Mouse (Mus musculus): ENCODE measurements around the gene Gm26620. TPM values are rescaled to one million over a fixed set of nuclear protein-coding genes. Genes with fewer than 3 reads are reported as not detected.

Gm26620 gene
- total RNA-seq, 2 experiments from 2014 or later = 0.45 to 0.76 TPM

DNA sequence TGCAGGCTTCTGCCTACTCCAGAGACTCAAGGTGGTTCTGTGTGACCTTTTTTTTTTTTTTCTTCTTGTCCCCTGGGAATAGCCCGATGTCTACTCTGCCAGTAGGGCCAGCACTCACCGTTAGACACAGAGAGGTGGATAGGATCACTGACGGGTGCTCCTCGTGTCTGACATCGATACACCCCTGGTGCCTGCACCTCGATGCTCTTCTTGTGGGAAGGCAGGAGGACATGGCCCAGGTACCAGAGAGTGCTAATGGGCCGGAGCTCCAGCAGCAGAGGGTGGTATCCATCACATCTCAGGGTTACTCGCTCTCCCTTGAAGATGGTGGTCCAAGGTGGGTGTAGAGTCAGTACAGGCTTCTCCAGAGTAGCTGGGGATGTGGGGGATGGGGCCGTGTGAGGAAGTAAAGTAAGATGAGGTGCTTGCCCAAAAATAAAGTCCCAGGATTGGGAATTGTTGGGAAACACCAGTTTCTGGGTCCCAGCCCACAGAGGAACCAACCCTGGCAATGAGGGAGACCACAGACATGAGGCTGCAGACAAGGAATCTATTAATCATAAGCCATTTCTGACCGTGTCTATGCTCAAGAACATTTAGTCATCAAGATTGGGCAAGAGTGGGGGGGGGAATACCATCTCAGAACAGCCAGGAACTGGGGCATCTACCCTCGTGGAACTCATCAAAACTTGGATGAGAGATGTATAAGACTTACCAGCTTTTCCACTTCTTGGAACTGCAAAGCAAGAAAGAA, 27.2 kb downstream of the Gm26620 start:
- no peak for DNase-seq

- no peak for DNase-seq
Measured at GRCm38 (mm10) chr1:170912891-170913615, 28.2 kb downstream of the Gm26620 start, which contains the start of gene Fcrlb. Gene Fcrlb (minus strand): TSS chr1:170912941.

DNA sequence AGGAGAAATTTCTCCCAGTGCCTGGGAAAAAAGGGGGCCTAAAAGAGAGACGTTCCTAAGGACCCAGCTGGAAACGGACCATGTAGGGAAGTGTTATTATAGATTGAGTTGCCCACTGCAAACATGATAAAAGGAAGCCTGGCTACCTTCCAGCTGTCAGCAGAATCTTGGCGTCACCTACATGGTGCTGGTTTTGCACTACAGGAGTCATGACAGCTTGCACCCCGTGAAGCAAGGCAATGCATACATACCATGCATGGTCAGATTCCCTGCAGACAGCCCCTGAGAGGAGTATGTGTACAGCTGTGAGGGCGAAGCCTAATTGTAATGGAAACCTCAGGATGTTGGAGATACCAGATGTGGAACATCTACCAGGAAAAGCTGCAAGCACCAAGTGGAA, 30.8 kb downstream of the Gm26620 start:
- DNase-seq = no peak

DNA sequence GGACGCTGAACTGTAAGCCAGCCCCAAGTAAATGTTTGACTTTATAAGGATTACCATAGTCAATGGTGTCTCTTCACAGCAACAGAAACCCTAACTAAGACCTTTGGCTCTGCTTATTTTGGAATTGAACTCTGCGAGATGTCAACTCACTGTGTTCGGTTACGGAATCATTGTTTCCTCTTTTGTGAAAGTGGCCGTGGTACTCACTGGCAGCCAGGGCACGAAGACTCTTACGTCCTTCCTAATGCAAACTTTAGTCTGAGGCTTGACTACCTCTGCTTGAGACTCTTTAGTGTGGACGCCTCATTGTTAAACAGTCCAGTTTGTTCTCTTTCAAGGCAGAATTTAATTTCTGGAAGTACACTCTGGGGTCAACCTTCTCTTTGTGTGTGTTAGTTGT, 34.4 kb downstream of the Gm26620 start:
- DNase-seq = no peak

- no peak for DNase-seq
Measured at GRCm38 (mm10) chr1:170924485-170924884, 39.6 kb downstream of the Gm26620 start.

- no peak for DNase-seq
Measured at GRCm38 (mm10) chr1:170926941-170927340, 42.1 kb downstream of the Gm26620 start.

- DNase-seq = no peak
Measured at GRCm38 (mm10) chr1:170927378-170927777, 42.5 kb downstream of the Gm26620 start, which contains the start of gene Fcrla. Gene Fcrla (minus strand): TSS chr1:170927583.

DNA sequence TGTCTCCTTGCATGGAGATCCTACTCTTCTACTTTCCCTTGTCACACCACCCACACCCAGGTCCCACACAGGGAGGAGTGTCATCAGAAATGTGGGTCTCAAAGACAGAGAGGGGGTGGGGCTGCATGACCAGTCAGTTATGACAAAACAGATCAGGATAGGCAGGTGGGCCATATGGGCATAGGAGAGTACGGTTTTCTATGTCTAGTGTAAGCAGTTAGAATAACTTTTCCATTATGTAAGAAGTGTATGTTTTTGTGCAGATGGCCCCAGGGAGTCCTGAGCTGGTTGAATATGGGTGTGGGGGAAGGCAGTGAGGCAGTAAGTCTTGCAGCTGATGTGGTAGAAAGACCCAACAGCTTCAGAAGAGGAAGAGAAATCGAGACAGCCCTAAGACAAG, 43.6 kb downstream of the Gm26620 start:
- DNase-seq = no peak

- no peak for DNase-seq
Measured at GRCm38 (mm10) chr1:170929245-170929644, 44.4 kb downstream of the Gm26620 start.

DNA sequence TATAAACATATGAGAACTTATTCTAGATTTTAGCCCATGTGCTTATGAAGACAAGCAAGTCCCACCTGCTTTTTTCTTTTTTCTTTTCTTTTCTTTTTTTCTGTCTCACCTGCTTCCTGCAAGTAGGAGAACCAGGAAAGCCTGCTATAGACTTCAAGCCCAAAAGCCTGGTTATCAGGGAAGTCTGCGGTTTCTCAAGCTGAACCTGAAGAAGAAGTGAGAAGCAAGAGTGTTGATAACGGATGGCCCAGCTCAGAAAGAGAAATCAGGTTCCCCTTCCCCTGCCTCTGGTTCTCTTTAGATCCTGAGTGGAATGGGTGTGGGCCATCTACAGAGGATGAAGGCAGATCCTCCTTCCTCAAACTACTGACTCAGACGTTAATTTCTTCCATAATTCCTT, 47.2 kb downstream of the Gm26620 start:
- no peak for DNase-seq

DNA sequence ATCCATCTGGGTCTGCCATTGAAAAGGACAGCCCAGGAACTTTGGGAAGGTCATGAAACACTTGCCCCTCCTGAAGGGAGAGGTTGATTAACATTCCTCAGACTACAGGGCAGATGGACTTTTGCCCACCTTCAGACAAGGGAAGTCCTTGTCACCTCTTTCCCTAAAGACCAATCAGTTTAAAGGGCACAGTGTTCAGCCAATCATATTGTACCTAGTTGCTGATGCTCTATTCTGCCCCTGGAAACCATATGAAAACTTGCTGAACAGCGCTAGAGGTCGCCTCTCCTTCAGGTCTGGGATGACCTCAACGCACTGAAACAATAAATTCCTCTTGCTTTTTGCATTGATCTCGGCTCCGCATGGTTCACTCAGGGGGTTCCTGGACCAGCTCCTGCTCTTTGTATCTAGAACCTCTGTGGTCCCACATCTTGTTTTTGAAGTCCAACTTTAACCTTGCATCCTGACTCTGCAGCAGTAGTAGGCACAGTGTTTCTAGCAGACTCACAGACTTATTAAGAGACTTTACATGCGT, 48.6 kb downstream of the Gm26620 start:
- DNase-seq = no peak

GRCm38 (mm10) chr1:170933940-170934339, 49.1 kb downstream of the Gm26620 start:
- no peak for DNase-seq

GRCm38 (mm10) chr1:170934383-170934782, 49.5 kb downstream of the Gm26620 start:
- DNase-seq = no peak

Other genes with a start within 250 kb of the Gm26620 start
- gene Olfml2b, start 240.5 kb upstream of the Gm26620 start, total RNA-seq (2021) = 10 to 100 TPM; 16.0 to 17.9 TPM
- 10 to 100 TPM; 26.1 to 27.6 TPM for gene Atf6, start 17.3 kb upstream of the Gm26620 start, total RNA-seq (2021)
- 10 to 100 TPM; 14.0 to 17.7 TPM for gene Dusp12, start 475 bp downstream of the Gm26620 start, total RNA-seq (2021)
- gene Fcrlb, start 27.9 kb downstream of the Gm26620 start, total RNA-seq (2021) = under 1 TPM in 1 of 2 experiments, not detected in 1; 0.24 TPM
- gene Fcrla, start 42.5 kb downstream of the Gm26620 start, total RNA-seq (2021) = 1 to 10 TPM; 3.0 to 3.2 TPM
- 10 to 100 TPM; 12.4 to 22.3 TPM for gene Fcgr2b, start 91.5 kb downstream of the Gm26620 start, total RNA-seq (2021)
- 1 to 10 TPM in 1 of 2 experiments, under 1 TPM in 1; 0.85 to 1.2 TPM for gene Fcgr4, start 133.9 kb downstream of the Gm26620 start, total RNA-seq (2021)
- gene Fcgr3, start 179.9 kb downstream of the Gm26620 start, total RNA-seq (2021) = 10 to 100 TPM in 1 of 2 experiments, 1 to 10 TPM in 1; 9.8 to 10.4 TPM
- gene Cfap126, start 228.9 kb downstream of the Gm26620 start, total RNA-seq (2021) = 1 to 10 TPM in 1 of 2 experiments, under 1 TPM in 1; 0.51 to 1.3 TPM

All from adrenal gland, postnatal 10 days (tissue).